Mouse (Mus musculus) MEL (cell line): ENCODE measurements around the gene St6galnac4.

Experiments
- CHD1 ChIP-seq: IDR thresholded peaks from 2 replicates; pipeline ENCODE4 v1.6.1; 2012; ENCODE audit warnings: low read depth, mild to moderate bottlenecking, inconsistent platforms, low read length, improper control_type of control experiment
- CTCF ChIP-seq, 3 experiments: IDR thresholded peaks in 2 of 3; conservative IDR thresholded peaks in 1 of 3; 2 replicates each; pipeline ENCODE4 v1.5.1; 2011 to 2012; ENCODE audit warnings: low read length in 3 of 3, low read depth in 2 of 3, mild to moderate bottlenecking in 2 of 3, improper control_type of control experiment in 1 of 3, inconsistent platforms in 1 of 3, mixed read lengths in 1 of 3, moderate library complexity in 1 of 3; ENCODE audit not compliant: control insufficient read depth in 1 of 3, insufficient read depth in 1 of 3, poor library complexity in 1 of 3, severe bottlenecking in 1 of 3
- POLR2A ChIP-seq, 2 experiments: IDR thresholded peaks; 2 replicates each; pipeline ENCODE4 v1.6.1; 2011 to 2012; ENCODE audit warnings: low read length in 2 of 2, mild to moderate bottlenecking in 2 of 2, control low read depth in 1 of 2, improper control_type of control experiment in 1 of 2, low read depth in 1 of 2, moderate library complexity in 1 of 2; ENCODE audit not compliant: control insufficient read depth in 1 of 2, insufficient read depth in 1 of 2, poor library complexity in 1 of 2
- USF2 ChIP-seq, 2 experiments: IDR thresholded peaks; 2 replicates each; pipeline ENCODE4 v1.6.1; 2011 to 2012; ENCODE audit warnings: improper control_type of control experiment in 2 of 2, low read length in 2 of 2, borderline replicate concordance in 1 of 2, inconsistent platforms in 1 of 2, low read depth in 1 of 2, mild to moderate bottlenecking in 1 of 2; ENCODE audit not compliant: insufficient read depth in 1 of 2
- ZNF384 ChIP-seq: IDR thresholded peaks from 2 replicates; pipeline ENCODE4 v1.6.1; 2012; ENCODE audit warnings: low read depth, mild to moderate bottlenecking, inconsistent platforms, low read length, improper control_type of control experiment

DNA sequence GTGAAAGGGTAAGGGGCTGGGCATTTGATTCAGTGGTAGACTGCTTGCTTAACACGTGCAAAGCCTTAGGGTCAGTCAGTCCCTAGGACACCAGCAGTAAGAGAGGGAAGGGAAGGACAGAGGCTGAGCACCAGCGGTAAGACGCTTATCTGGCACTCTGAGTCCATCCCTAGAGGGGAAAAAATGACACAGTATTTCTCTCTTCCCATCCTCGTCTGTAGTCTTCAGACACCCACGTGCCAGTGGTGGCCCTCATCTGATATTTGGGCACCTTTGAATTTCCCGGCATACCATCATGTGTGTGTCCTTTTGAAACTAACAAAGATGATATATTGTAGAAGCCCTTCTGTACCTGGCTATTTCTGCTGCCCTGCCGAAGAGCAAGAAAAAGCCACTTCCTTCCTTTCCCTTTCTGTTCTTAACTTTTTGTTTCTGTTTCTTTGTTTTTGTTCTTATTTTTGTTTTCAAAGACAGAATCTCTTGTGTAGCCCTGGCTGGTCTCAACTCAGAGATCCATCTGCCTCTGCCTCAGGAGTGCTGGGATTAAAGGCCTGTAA, 33.2 kb upstream of the St6galnac4 start:
- TF ChIP-seq CTCF (IDR thresholded peaks at IDR 0.05 in 2 of 3, conservative IDR thresholded peaks at IDR 0.05 in 1 of 3; ENCODE audit: control insufficient read depth in 1 of 3, insufficient read depth in 1 of 3, low read depth in 2 of 3, low read length in 3 of 3, poor library complexity in 1 of 3, severe bottlenecking in 1 of 3) (no peak), CHD1 (no peak), POLR2A (IDR thresholded peaks at IDR 0.05; ENCODE audit: control insufficient read depth in 1 of 2, insufficient read depth in 1 of 2, low read depth in 1 of 2, low read length in 2 of 2, poor library complexity in 1 of 2) (no peak), USF2 (IDR thresholded peaks at IDR 0.05; ENCODE audit: borderline replicate concordance in 1 of 2, insufficient read depth in 1 of 2, low read depth in 1 of 2, low read length in 2 of 2) (no peak), ZNF384 (no peak)
